Mouse (Mus musculus) heart, postnatal 0 days (tissue): ENCODE results near the gene A230050P20Rik.

Source experiments
- CTCF ChIP-seq: IDR thresholded peaks from 2 replicates; pipeline ENCODE4 v1.5.1; 2016; ENCODE audit warnings: antibody characterized with exemption, control low read depth, low read depth
- EP300 ChIP-seq: IDR thresholded peaks from 2 replicates; pipeline ENCODE4 v1.6.1; 2016; ENCODE audit warnings: antibody characterized with exemption, low read depth

DNA sequence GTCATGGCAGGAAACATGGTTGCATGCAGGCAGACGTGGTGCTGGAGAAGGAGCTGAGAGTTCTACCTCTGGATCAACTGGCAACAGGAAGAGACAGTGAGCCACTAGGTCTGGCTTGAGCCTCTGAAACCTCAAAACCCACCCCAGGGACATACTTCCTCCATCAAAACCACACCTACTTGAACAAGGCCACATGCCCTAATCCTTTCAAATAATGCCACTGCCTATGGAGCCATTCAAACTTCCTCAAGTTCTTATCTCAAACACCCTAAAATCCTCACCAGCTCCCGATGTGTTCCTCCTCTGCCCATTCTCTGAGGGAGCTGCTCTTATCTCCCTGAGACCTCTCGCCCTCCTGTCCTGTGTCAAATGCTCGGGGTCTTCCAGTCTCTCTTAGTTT lies 26.2 kb upstream of the A230050P20Rik start:
- TF ChIP-seq EP300, result no peak
- TF ChIP-seq CTCF, result no peak
